Mouse (Mus musculus): ENCODE measurements at regions not wholly inside any gene's neighbourhood (a gene's known extent, or its start where the extent isn't known, plus 50 kb on each side); places are given as distances from the start of the nearest gene placed in this dataset.

DNA sequence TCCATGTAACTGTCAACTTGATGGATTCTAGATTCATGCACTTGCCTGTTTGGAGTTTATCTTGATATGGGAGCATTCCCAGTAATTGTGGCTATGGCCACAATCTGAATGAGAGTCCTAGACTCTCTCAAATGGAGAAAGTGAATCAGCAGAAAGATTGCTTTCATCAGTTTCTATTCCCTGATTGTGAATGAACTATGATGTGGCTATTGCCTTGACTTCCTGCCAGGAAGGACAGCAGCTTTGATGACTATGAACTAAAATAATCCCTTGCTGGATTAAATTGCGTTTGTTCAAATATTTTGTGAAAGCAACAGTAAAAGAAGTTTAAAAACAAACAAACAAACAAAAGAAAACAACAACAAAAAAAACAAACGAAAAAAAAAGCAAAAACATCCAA, 407.5 kb downstream of the Tmem182 start:
- WGBS = 55% methylated on average over 2 of the region's 2 CpGs
- no peak for DNase-seq (ENCODE audit: low read depth, low spot score)

GRCm38 (mm10) chr1:41225851-41226250, 420.4 kb downstream of the Tmem182 start:
- DNase-seq (ENCODE audit: low read depth, low spot score) = no peak
- WGBS = 90% methylated on average over 1 of the region's 1 CpGs

DNA sequence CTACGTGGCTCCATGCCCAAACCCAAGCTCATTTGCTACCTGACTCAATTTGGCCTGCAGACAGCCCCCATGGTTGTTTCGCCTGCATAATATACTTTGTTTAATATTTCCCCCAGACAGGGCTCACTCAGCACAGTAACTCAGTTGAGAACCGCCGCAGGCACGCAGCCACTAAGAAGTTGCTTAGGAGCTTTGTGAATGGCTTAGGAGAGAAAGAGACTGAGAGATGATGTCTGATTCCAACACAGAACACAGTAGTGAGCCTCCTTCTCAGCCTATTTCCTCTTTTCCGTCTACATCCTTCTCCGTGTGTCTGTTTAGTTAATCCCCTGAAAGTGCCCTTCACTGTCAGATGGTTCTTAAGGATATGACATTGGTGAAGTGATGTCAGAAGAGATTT, 429.9 kb downstream of the Tmem182 start:
- no peak for DNase-seq (ENCODE audit: low read depth, low spot score)
- 89% methylated on average over 7 of the region's 7 CpGs for WGBS

DNA sequence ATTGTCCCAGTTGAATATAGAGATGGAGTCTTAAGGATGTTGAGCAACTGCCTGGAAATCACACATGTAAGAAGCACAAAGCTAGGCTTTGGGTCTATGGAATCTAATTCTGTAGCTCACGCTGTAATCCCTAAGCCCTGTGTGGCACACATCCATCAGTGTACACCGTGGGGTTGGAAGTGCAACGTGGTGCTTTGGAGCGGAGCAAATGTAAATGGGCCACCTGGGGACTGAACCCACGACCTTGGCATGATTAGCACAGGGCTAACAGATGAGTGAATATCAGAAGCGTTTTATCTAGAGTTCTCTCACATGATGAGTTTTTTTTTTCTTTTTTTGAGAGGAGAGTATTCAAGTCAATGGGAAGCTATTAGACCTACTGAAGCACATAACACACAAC, 437.6 kb downstream of the Tmem182 start:
- WGBS = 81% methylated on average over 6 of the region's 6 CpGs
- DNase-seq (ENCODE audit: low read depth, low spot score) = no peak

DNA sequence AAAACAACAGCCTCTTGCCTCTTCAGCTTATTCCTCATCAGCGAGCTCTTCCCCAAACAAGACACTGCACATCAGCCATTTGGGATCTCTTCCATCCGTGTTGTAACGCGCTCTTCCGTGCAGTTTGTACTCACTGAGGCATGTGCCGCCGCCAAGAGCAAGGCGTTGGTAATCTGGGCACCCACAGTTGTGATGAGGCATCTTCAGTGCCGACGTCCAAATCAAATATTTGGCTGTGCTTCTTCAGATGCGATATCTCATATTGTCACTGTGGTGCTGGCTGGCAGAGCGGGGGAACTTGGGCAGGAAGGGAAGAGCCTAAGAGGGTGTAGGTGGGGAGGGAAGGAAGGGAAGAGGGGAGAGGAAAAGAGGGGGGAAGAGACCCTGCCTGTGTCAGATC, 439.2 kb downstream of the Tmem182 start:
- no peak for DNase-seq (ENCODE audit: low read depth, low spot score)
- 94% methylated on average over 12 of the region's 12 CpGs for WGBS

GRCm38 (mm10) chr1:41264214-41264613, 458.8 kb downstream of the Tmem182 start:
- 35% methylated on average over 10 of the region's 10 CpGs for WGBS
- DNase-seq (ENCODE audit: low read depth, low spot score) = no peak

GRCm38 (mm10) chr1:41271111-41271730, 465.8 kb downstream of the Tmem182 start:
- DNase-seq (ENCODE audit: low read depth, low spot score) = no peak
- WGBS = 28% methylated on average over 4 of the region's 4 CpGs

- 20% methylated on average over 10 of the region's 10 CpGs for WGBS
- no peak for DNase-seq (ENCODE audit: low read depth, low spot score)
Measured at GRCm38 (mm10) chr1:41274573-41275270, 469.3 kb downstream of the Tmem182 start.

DNA sequence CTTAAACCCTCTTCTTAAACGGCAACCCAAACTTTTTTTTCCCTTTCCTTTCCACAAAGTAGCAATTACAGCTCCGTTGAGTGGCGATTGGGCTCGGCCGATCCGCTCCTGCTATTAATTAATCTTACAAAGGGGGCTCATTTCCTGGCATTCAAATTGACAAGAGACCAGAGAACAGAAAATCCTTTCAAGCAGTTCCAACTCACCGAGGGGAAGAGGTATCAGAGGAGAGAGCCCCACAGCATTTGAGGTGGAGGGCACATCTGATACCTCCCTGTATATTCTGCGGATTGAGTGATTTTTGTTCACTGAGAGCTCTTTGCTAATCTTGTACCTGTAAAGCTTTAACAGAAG, 469.8 kb downstream of the Tmem182 start:
- WGBS = 20% methylated on average over 8 of the region's 8 CpGs
- DNase-seq (ENCODE audit: low read depth, low spot score) = no peak

DNA sequence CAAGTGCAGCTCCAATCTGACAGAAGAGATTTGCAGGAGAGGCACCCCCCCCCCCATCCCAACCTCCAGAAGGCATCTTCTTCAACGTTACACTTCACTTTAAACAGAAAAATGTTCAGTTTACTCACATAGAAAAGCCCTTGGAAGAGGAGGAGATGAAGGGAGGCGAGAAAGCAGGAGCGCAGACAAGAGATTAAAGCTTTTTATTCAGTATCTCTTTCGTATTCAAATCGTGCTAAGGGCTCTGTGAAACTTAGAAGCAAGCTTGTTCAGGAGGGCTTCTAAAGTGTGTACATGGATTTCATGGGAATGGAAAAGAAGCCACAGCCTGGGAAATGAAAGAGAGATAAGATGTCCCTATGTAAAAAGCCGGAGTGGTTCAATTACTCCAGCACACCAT, 470.2 kb downstream of the Tmem182 start:
- WGBS = 59% methylated on average over 6 of the region's 6 CpGs
- DNase-seq (ENCODE audit: low read depth, low spot score) = no peak

GRCm38 (mm10) chr1:41276303-41276702, 470.9 kb downstream of the Tmem182 start:
- DNase-seq (ENCODE audit: low read depth, low spot score) = no peak
- WGBS = 71% methylated on average over 6 of the region's 6 CpGs

GRCm38 (mm10) chr1:41285221-41285620, 479.8 kb downstream of the Tmem182 start:
- WGBS = 85% methylated on average over 9 of the region's 9 CpGs
- DNase-seq (ENCODE audit: low read depth, low spot score) = no peak

DNA sequence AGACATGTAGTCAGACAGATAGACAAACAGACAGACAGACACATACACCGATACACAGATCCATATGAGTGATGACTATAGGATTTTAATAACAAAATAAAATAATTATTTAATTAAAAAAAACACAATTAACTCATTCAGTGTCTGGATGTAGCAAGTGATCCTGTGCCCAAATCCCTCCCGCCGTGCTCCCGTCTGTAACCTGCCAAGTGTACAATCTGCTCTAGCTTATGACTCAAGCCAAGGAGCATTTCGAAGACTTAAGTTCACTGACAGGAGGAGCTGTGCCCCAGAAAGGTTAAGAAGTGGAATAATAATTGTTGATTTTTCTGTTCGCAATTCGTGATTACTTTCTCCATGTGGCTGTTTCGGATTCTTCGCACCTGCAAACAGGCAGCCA, 480.8 kb downstream of the Tmem182 start:
- WGBS = 84% methylated on average over 9 of the region's 9 CpGs
- DNase-seq (ENCODE audit: low read depth, low spot score) = no peak

GRCm38 (mm10) chr1:41326861-41327480, 521.6 kb downstream of the Tmem182 start:
- DNase-seq (ENCODE audit: low read depth, low spot score) = no peak
- 53% methylated on average over 3 of the region's 3 CpGs for WGBS

GRCm38 (mm10) chr1:41349798-41350758, 544.7 kb downstream of the Tmem182 start:
- DNase-seq (ENCODE audit: low read depth, low spot score) = no peak
- WGBS = 79% methylated on average over 16 of the region's 16 CpGs

GRCm38 (mm10) chr1:41359061-41359460, 553.7 kb downstream of the Tmem182 start:
- 21% methylated on average over 4 of the region's 4 CpGs for WGBS
- DNase-seq (ENCODE audit: low read depth, low spot score) = no peak

DNA sequence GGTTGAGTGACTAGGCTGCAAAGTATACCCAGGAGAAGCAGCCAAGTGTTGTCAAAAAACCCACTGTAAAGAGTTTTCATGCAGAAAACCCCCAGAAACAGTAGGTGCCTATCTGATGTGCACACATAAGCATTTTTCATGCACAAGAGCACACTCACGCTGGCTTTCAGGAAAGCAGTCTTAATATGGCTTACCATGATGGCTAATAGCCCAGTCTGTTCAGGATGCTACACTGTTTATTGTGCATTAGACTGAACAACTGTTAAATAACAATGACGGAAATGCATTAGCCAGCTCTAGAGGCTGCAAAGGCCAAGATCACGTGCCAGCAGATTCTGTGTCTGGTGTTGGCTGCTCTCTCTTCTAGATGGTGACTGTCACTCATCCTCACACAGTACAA, 556.1 kb downstream of the Tmem182 start:
- WGBS = 70% methylated on average over 3 of the region's 3 CpGs

GRCm38 (mm10) chr1:41380013-41380412, 574.6 kb downstream of the Tmem182 start:
- 70% methylated on average over 4 of the region's 4 CpGs for WGBS
- no peak for DNase-seq (ENCODE audit: low read depth, low spot score)

More for the DNA sequence above, 556.1 kb downstream of the Tmem182 start:
- DNase-seq (ENCODE audit: low read depth, low spot score) = no peak

DNA sequence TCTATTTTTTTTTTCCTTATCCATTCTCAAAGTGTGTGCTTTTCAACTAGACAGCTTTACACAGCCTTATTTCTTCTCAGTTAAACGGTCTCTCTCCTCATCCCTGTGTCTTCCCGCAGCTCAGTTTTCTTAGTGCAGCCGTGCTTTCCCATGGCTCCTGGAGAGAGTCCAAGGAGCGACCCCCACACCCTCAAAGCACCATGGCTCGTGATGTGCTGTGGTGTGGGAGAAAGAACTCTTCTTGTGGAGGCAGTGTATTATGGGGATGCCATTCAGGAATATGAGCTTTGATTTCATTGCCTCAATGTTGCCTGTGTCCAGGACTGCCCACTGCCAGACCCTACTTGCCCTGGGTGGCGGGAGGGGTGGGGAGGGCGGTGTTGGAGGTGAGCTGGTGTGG, 576.1 kb downstream of the Tmem182 start:
- WGBS = 74% methylated on average over 7 of the region's 7 CpGs
- DNase-seq (ENCODE audit: low read depth, low spot score) = no peak

DNA sequence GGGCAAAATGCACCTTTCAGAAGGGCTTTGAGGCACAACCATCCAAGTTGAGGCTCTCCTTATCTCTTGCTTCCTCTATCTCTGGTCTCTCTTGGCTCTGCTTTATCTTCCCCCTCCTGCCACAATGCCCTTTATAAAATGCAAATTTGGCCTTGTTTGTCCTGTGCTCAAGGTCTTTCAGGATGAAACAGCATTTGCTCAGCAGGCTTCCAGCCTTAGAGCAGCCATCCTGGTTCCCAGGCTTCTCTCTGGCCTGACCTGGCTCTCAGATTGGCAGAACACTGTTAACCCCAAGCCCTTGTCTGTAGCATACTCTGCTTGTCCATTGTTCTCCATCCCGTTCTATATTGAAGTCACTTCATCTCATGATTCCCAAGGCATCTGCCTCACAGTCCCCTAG, 579.3 kb downstream of the Tmem182 start:
- DNase-seq (ENCODE audit: low read depth, low spot score) = no peak
- WGBS = 38% methylated on average over 1 of the region's 1 CpGs
